Mouse (Mus musculus): Measurements from ENCODE around the gene Oscp1. TPM values are rescaled to one million over a fixed set of nuclear protein-coding genes. Genes with fewer than 3 reads are reported as not detected.

Gene Oscp1
- 38.5 and 42.1 TPM in 2 replicates for polyA plus RNA-seq (2015; fragmentation: Nextera tagmentation; extraction: Ambion mirVana)

GRCm38 (mm10) chr4:126058134-126058996, at the start of gene Oscp1:
Oscp1 (plus strand) TSS chr4:126058565.
- H3K27me3 ChIP-seq: no peaks in the 10 kb centered on the region
- H3K4me3 ChIP-seq: peak within 1 kb of the TSS; percentile 73
- no peaks in the 10 kb centered on the region for H3K9me3 ChIP-seq
- under 1% methylated on average over 57 of the region's 57 CpGs for WGBS
- H3K9ac ChIP-seq: peak within 1 kb of the TSS; percentile 64
- peak; percentile 98 for ATAC-seq (ENCODE audit: low FRiP score, low read depth)
- peaks cover 20% of the 10 kb centered on the region for H3K4me1 ChIP-seq (replicated peaks)
- H3K4me2 ChIP-seq: peak within 1 kb of the TSS; percentile 72
- H3K27ac ChIP-seq (replicated peaks): peak within 1 kb of the TSS; percentile 71
- peaks cover 15% of the 10 kb centered on the region for H3K36me3 ChIP-seq

GRCm38 (mm10) chr4:126017676-126018332, 40.6 kb upstream of the Oscp1 start:
- H3K36me3 ChIP-seq: no peaks in the 10 kb centered on the region
- ATAC-seq (ENCODE audit: low FRiP score, low read depth): no peak
- H3K4me3 ChIP-seq: no peak overlapping the region
- no peak overlapping the region for H3K4me2 ChIP-seq
- 89% methylated on average over 7 of the region's 7 CpGs for WGBS
- H3K4me1 ChIP-seq (replicated peaks): no peaks in the 10 kb centered on the region
- no peak overlapping the region for H3K27ac ChIP-seq (replicated peaks)
- no peaks in the 10 kb centered on the region for H3K9me3 ChIP-seq
- no peaks in the 10 kb centered on the region for H3K27me3 ChIP-seq
- no peak overlapping the region for H3K9ac ChIP-seq

GRCm38 (mm10) chr4:126018966-126019538, 39.3 kb upstream of the Oscp1 start:
- WGBS: 79% methylated on average over 11 of the region's 11 CpGs
- Histone ChIP-seq H3K27ac (replicated peaks) (no peak overlapping the region), H3K27me3 (no peaks in the 10 kb centered on the region), H3K4me1 (replicated peaks) (no peaks in the 10 kb centered on the region), H3K9ac (no peak overlapping the region), H3K4me3 (no peak overlapping the region), H3K36me3 (no peaks in the 10 kb centered on the region), H3K9me3 (no peaks in the 10 kb centered on the region), H3K4me2 (no peak overlapping the region)
- no peak for ATAC-seq (ENCODE audit: low FRiP score, low read depth)

GRCm38 (mm10) chr4:126024303-126024900, 34.0 kb upstream of the Oscp1 start, which contains the start of gene Csf3r:
Csf3r (plus strand) TSS chr4:126024550.
- Histone ChIP-seq H3K9ac (no peak within 1 kb of the TSS), H3K27me3 (no peaks in the 10 kb centered on the region), H3K4me2 (no peak within 1 kb of the TSS), H3K9me3 (no peaks in the 10 kb centered on the region), H3K4me3 (no peak within 1 kb of the TSS), H3K4me1 (replicated peaks) (no peaks in the 10 kb centered on the region), H3K27ac (replicated peaks) (no peak within 1 kb of the TSS), H3K36me3 (no peaks in the 10 kb centered on the region)
- no peak for ATAC-seq (ENCODE audit: low FRiP score, low read depth)
- 62% methylated on average over 16 of the region's 16 CpGs for WGBS

- Histone ChIP-seq H3K36me3 (no peaks in the 10 kb centered on the region), H3K4me2 (no peak overlapping the region), H3K4me1 (replicated peaks) (no peaks in the 10 kb centered on the region), H3K27me3 (no peaks in the 10 kb centered on the region), H3K9ac (no peak overlapping the region), H3K9me3 (no peaks in the 10 kb centered on the region), H3K4me3 (no peak overlapping the region), H3K27ac (replicated peaks) (no peak overlapping the region)
- WGBS: 91% methylated on average over 5 of the region's 5 CpGs
- ATAC-seq (ENCODE audit: low FRiP score, low read depth): no peak
These were observed 32.6 kb upstream of the Oscp1 start for GRCm38 (mm10) chr4:126025801-126026200.

GRCm38 (mm10) chr4:126027980-126028379, 30.4 kb upstream of the Oscp1 start:
- Histone ChIP-seq H3K9me3 (no peaks in the 10 kb centered on the region), H3K4me1 (replicated peaks) (no peaks in the 10 kb centered on the region), H3K4me3 (no peak overlapping the region), H3K36me3 (no peaks in the 10 kb centered on the region), H3K27me3 (no peaks in the 10 kb centered on the region), H3K27ac (replicated peaks) (no peak overlapping the region), H3K9ac (no peak overlapping the region), H3K4me2 (no peak overlapping the region)
- ATAC-seq (ENCODE audit: low FRiP score, low read depth): no peak
- 99% methylated on average over 3 of the region's 3 CpGs for WGBS

GRCm38 (mm10) chr4:126029042-126029441, 29.3 kb upstream of the Oscp1 start:
- Histone ChIP-seq H3K4me2 (no peak overlapping the region), H3K36me3 (no peaks in the 10 kb centered on the region), H3K9me3 (no peaks in the 10 kb centered on the region), H3K4me1 (replicated peaks) (no peaks in the 10 kb centered on the region), H3K27ac (replicated peaks) (no peak overlapping the region), H3K27me3 (no peaks in the 10 kb centered on the region), H3K4me3 (no peak overlapping the region), H3K9ac (no peak overlapping the region)
- 84% methylated on average over 3 of the region's 3 CpGs for WGBS
- no peak for ATAC-seq (ENCODE audit: low FRiP score, low read depth)

GRCm38 (mm10) chr4:126030705-126031104, 27.7 kb upstream of the Oscp1 start:
- WGBS: 74% methylated on average over 5 of the region's 5 CpGs
- no peak for ATAC-seq (ENCODE audit: low FRiP score, low read depth)
- H3K9me3 ChIP-seq: no peaks in the 10 kb centered on the region
- H3K27ac ChIP-seq (replicated peaks): no peak overlapping the region
- no peak overlapping the region for H3K4me3 ChIP-seq
- H3K27me3 ChIP-seq: no peaks in the 10 kb centered on the region
- H3K9ac ChIP-seq: no peak overlapping the region
- H3K4me2 ChIP-seq: no peak overlapping the region
- H3K36me3 ChIP-seq: no peaks in the 10 kb centered on the region
- no peaks in the 10 kb centered on the region for H3K4me1 ChIP-seq (replicated peaks)

GRCm38 (mm10) chr4:126035413-126035812, 23.0 kb upstream of the Oscp1 start:
- Histone ChIP-seq H3K27ac (replicated peaks) (no peak overlapping the region), H3K4me1 (replicated peaks) (no peaks in the 10 kb centered on the region), H3K36me3 (no peaks in the 10 kb centered on the region), H3K4me3 (no peak overlapping the region), H3K27me3 (no peaks in the 10 kb centered on the region), H3K4me2 (no peak overlapping the region), H3K9me3 (no peaks in the 10 kb centered on the region), H3K9ac (no peak overlapping the region)
- 74% methylated on average over 5 of the region's 5 CpGs for WGBS
- ATAC-seq (ENCODE audit: low FRiP score, low read depth): no peak

- Histone ChIP-seq H3K27ac (replicated peaks) (peak within 1 kb of the TSS; percentile 78), H3K4me2 (peak within 1 kb of the TSS; percentile 82), H3K36me3 (peaks cover 21% of the 10 kb centered on the region), H3K9me3 (no peaks in the 10 kb centered on the region), H3K4me1 (replicated peaks) (peaks cover 16% of the 10 kb centered on the region), H3K27me3 (no peaks in the 10 kb centered on the region), H3K4me3 (peak within 1 kb of the TSS; percentile 59), H3K9ac (peak within 1 kb of the TSS; percentile 73)
- under 1% methylated on average over 56 of the region's 56 CpGs for WGBS
- ATAC-seq (ENCODE audit: low FRiP score, low read depth): peak; percentile 97
These were observed 11.3 kb upstream of the Oscp1 start, which contains the start of gene Mrps15 for GRCm38 (mm10) chr4:126046851-126047585. Mrps15 (plus strand) TSS chr4:126046925.

- no peak for ATAC-seq (ENCODE audit: low FRiP score, low read depth)
- peaks cover 39% of the 10 kb centered on the region for H3K36me3 ChIP-seq
- 82% methylated on average over 7 of the region's 7 CpGs for WGBS
These were observed 6.7 kb upstream of the Oscp1 start for GRCm38 (mm10) chr4:126051617-126052016.

More at GRCm38 (mm10) chr4:126051617-126052016, 6.7 kb upstream of the Oscp1 start:
- H3K4me2 ChIP-seq: no peak overlapping the region
- no peak overlapping the region for H3K27ac ChIP-seq (replicated peaks)
- H3K9ac ChIP-seq: no peak overlapping the region
- peaks cover 16% of the 10 kb centered on the region for H3K4me1 ChIP-seq (replicated peaks)
- H3K27me3 ChIP-seq: no peaks in the 10 kb centered on the region
- H3K4me3 ChIP-seq: no peak overlapping the region
- H3K9me3 ChIP-seq: no peaks in the 10 kb centered on the region

Measured in hindbrain, embryonic 15.5 days (tissue).